Mouse (Mus musculus) heart, embryonic 15.5 days (tissue): ENCODE measurements around the gene Sppl2b. TPM values are rescaled to one million over a fixed set of nuclear protein-coding genes. Genes with fewer than 3 reads are reported as not detected.

Experiments used
- ATAC-seq: fragments of 200-750 bp; cut with Nextera tagmentation; replicated peaks from 2 replicates; pipeline ENCODE4 v1.8.0; 2017; ENCODE audit warnings: low read depth, moderate TSS enrichment; ENCODE audit not compliant: insufficient number of reproducible peaks, insufficient read depth, low FRiP score
- H3K27ac ChIP-seq: fragments of 300-500 bp; sonication (generic); 2 replicates; pipeline ENCODE4 v1.5.1; 2015; ENCODE audit warnings: mild to moderate bottlenecking, inconsistent platforms
- H3K27me3 ChIP-seq: fragments of 300-500 bp; sonication (generic); 2 replicates; pipeline ENCODE4 v1.6.1; 2015; ENCODE audit warnings: inconsistent platforms
- H3K36me3 ChIP-seq: fragments of 300-500 bp; sonication (generic); 2 replicates; pipeline ENCODE4 v1.6.1; 2015; ENCODE audit warnings: mild to moderate bottlenecking, inconsistent platforms
- H3K4me1 ChIP-seq: fragments of 300-500 bp; sonication (generic); replicated peaks from 2 replicates; pipeline ENCODE4 v1.6.1; 2015; ENCODE audit warnings: inconsistent platforms
- H3K4me2 ChIP-seq: fragments of 300-500 bp; sonication (generic); 2 replicates; pipeline ENCODE4 v1.6.1; 2015; ENCODE audit warnings: inconsistent platforms, mild to moderate bottlenecking, moderate library complexity
- H3K4me3 ChIP-seq: fragments of 300-500 bp; sonication (generic); 2 replicates; pipeline ENCODE4 v1.5.1; 2015; ENCODE audit warnings: mild to moderate bottlenecking, inconsistent platforms
- H3K9ac ChIP-seq: fragments of 300-500 bp; sonication (generic); 2 replicates; pipeline ENCODE4 v1.6.1; 2015; ENCODE audit warnings: mild to moderate bottlenecking, inconsistent platforms
- H3K9me3 ChIP-seq: fragments of 300-500 bp; sonication (generic); replicated peaks from 2 replicates; pipeline ENCODE4 v1.6.1; 2016; ENCODE audit warnings: inconsistent platforms
- WGBS: fragments of 180-500 bp; shearing (Covaris S2); methylation state at CpG from one replicate; pipeline ENCODE4 v1.1.7; 2015; ENCODE audit warnings: mixed read lengths; 5-methylcytosine and 5-hydroxymethylcytosine counted together
- polyA plus RNA-seq: library from polyadenylated mRNA; unstranded; fragments of >200 nt; fragmentation: Nextera tagmentation; extraction: Ambion mirVana; gene quantifications from 2 replicates; pipeline ENCODE4 v1.2.1, GENCODE M21; 2015

The Sppl2b gene
- 23.1 and 32.5 TPM in 2 replicates for polyA plus RNA-seq

GRCm38 (mm10) chr10:80854913-80855748 is at the start of gene Sppl2b, which contains the start of gene Lsm7:
Gene Sppl2b (plus strand): TSS chr10:80855275.
Gene Lsm7 (minus strand): TSS chr10:80855209.
- peaks cover 26% of the 10 kb centered on the region for H3K4me1 ChIP-seq
- WGBS = under 1% methylated on average over 80 of the region's 81 CpGs
- ATAC-seq = peak; percentile 85

DNA sequence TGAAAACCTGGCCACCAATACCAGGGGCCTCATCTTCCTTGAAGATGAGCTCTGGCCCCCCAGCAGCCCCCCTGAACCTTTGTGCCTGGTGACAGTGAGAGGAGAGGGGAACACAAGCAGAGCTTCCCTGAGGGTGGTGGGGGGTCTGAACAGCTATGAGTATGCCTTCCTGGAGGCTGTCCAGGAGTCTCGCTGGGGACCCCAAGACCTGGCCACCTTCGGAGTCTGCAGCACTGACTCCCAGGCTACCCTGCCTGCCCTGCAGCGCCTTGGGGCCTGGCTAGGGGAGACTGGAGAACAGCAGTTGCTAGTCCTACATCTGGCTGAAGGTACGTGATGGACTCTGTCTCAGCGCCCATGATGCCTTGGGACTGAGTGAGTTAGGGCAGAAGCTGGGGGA is 49.8 kb upstream of the Sppl2b start:
- H3K36me3 ChIP-seq = peaks cover 36% of the 10 kb centered on the region
- 79% methylated on average over 5 of the region's 5 CpGs for WGBS
- no peaks in the 10 kb centered on the region for H3K9me3 ChIP-seq
- H3K9ac ChIP-seq = peak overlapping the region; percentile 11; the same call in 1 of the 2 replicates
- 0 out of 2 replicates have a peak overlapping the region, but pooled peaks have one; percentile 22 for H3K27ac ChIP-seq
- ATAC-seq = no peak
- H3K4me1 ChIP-seq = peaks cover 62% of the 10 kb centered on the region
- H3K4me3 ChIP-seq = no peak overlapping the region
- peaks cover 5% of the 10 kb centered on the region; the same call in 1 of the 2 replicates for H3K27me3 ChIP-seq
- no peak overlapping the region for H3K4me2 ChIP-seq

More at GRCm38 (mm10) chr10:80854913-80855748, at the start of gene Sppl2b, which contains the start of gene Lsm7:
- peak within 1 kb of the TSS; percentile 99 for H3K4me2 ChIP-seq
- no peaks in the 10 kb centered on the region for H3K27me3 ChIP-seq
- H3K9me3 ChIP-seq = no peaks in the 10 kb centered on the region
- peak within 1 kb of the TSS; percentile 85 for H3K9ac ChIP-seq
- H3K4me3 ChIP-seq = peak within 1 kb of the TSS; percentile 76
- H3K27ac ChIP-seq = peak within 1 kb of the TSS; percentile 42
- peaks cover 21% of the 10 kb centered on the region for H3K36me3 ChIP-seq

DNA sequence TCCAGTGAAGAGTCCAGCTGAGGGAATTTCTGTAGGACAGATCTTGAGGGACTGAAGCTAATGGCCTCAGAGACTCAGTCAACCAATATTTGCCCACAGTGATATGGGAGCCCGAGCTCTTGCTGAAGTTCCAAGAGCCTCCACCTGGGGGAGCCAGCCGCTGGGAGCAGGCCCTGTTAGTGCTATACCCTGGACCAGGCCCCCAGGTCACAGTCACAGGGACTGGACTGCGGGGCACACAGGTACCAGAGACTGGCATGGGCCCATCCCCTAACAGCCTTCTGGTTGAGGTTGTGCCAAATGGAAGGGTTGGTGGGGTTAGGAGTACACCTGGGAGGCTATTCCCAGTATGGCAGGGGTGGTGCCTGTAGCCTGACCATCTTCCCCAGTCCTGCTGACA is 49.1 kb upstream of the Sppl2b start:
- H3K27me3 ChIP-seq = peaks cover 5% of the 10 kb centered on the region; the same call in 1 of the 2 replicates
- 0 out of 2 replicates have a peak, but pooled peaks have one; percentile 9 for ATAC-seq
- H3K36me3 ChIP-seq = peaks cover 36% of the 10 kb centered on the region
- peaks cover 58% of the 10 kb centered on the region for H3K4me1 ChIP-seq
- no peak overlapping the region for H3K27ac ChIP-seq
- H3K4me3 ChIP-seq = no peak overlapping the region
- no peak overlapping the region for H3K4me2 ChIP-seq
- WGBS = 20% methylated on average over 3 of the region's 3 CpGs
- H3K9ac ChIP-seq = no peak overlapping the region
- no peaks in the 10 kb centered on the region for H3K9me3 ChIP-seq

- Histone ChIP-seq H3K27me3 (peaks cover 5% of the 10 kb centered on the region; the same call in 1 of the 2 replicates), H3K36me3 (peaks cover 31% of the 10 kb centered on the region), H3K4me3 (peak overlapping the region; percentile 54), H3K9me3 (no peaks in the 10 kb centered on the region), H3K9ac (peak overlapping the region; percentile 60), H3K4me2 (peak overlapping the region; percentile 93), H3K27ac (peak overlapping the region; percentile 86), H3K4me1 (peaks cover 55% of the 10 kb centered on the region)
- no peak for ATAC-seq
- WGBS = 48% methylated on average over 34 of the region's 34 CpGs
Measured at GRCm38 (mm10) chr10:80806341-80807056, 48.6 kb upstream of the Sppl2b start.

DNA sequence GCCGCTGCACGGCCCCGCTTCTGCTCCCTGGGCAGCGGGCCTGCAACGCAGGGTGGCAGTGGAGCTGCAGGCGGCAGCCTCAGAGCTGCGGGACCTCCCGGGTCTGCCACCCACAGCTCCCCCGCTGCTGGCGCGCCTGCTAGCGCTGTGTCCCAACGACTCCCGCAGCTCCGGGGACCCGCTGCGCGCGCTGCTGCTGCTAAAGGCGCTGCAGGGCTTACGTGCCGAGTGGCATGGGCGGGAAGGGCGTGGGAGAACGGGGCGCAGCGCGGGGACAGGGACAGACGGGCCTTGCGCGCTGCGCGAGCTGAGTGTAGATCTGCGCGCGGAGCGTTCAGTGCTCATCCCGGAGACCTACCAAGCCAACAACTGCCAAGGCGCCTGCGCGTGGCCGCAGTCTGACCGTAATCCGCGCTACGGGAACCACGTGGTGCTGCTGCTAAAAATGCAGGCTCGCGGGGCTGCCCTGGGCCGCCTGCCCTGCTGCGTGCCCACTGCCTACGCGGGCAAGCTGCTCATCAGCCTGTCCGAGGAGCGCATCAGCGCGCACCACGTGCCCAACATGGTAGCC is 47.9 kb upstream of the Sppl2b start:
- ATAC-seq = peak; percentile 76
- H3K27ac ChIP-seq = peak overlapping the region; percentile 86
- WGBS = 1% methylated on average over 58 of the region's 58 CpGs
- H3K36me3 ChIP-seq = peaks cover 25% of the 10 kb centered on the region
- H3K27me3 ChIP-seq = peaks cover 5% of the 10 kb centered on the region; the same call in 1 of the 2 replicates
- peak overlapping the region; percentile 54 for H3K4me3 ChIP-seq
- H3K4me2 ChIP-seq = peak overlapping the region; percentile 93
- H3K9ac ChIP-seq = peak overlapping the region; percentile 60
- H3K9me3 ChIP-seq = no peaks in the 10 kb centered on the region
- peaks cover 56% of the 10 kb centered on the region for H3K4me1 ChIP-seq

GRCm38 (mm10) chr10:80808099-80808984 is 46.7 kb upstream of the Sppl2b start:
- Histone ChIP-seq H3K4me2 (peak overlapping the region; percentile 93), H3K27me3 (peaks cover 5% of the 10 kb centered on the region; the same call in 1 of the 2 replicates), H3K9me3 (no peaks in the 10 kb centered on the region), H3K27ac (peak overlapping the region; percentile 86; the same call in 1 of the 2 replicates), H3K9ac (peak overlapping the region; percentile 53), H3K36me3 (peaks cover 13% of the 10 kb centered on the region), H3K4me1 (peaks cover 63% of the 10 kb centered on the region), H3K4me3 (peak overlapping the region; percentile 32)
- 20% methylated on average over 40 of the region's 40 CpGs for WGBS
- no peak for ATAC-seq

- no peak for ATAC-seq
- peak overlapping the region; percentile 19; the same call in 1 of the 2 replicates for H3K27ac ChIP-seq
Measured at GRCm38 (mm10) chr10:80808985-80809632, 46.0 kb upstream of the Sppl2b start.

DNA sequence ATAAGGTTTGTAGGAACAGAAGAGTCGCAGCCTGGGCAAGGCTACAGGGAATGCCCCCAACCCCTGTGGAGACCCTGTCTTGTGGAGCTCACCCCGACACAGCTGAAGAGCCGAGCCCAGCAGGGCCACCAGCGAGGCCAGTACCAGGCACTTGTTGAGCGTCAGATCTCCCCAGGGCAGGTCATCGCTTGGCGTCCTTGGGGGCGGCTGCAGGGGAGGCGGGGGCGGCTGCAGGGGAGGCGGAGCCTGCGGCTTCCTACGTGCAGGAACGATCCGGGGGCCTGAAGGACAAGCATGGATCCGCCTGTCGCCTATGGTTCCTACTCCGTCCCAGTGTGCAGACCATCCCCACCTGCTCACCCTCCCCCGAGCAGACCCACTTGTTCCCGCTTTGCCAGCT is 45.0 kb upstream of the Sppl2b start:
- Histone ChIP-seq H3K9me3 (no peaks in the 10 kb centered on the region), H3K36me3 (no peaks in the 10 kb centered on the region), H3K27ac (peak overlapping the region; percentile 8; the same call in 1 of the 2 replicates), H3K9ac (peak overlapping the region; percentile 25; the same call in 1 of the 2 replicates), H3K4me2 (peak overlapping the region; percentile 58), H3K27me3 (peaks cover 5% of the 10 kb centered on the region; the same call in 1 of the 2 replicates), H3K4me1 (peaks cover 54% of the 10 kb centered on the region), H3K4me3 (peak overlapping the region; percentile 30)
- WGBS = 6% methylated on average over 20 of the region's 20 CpGs
- ATAC-seq = 0 out of 2 replicates have a peak, but pooled peaks have one; percentile 10

More at GRCm38 (mm10) chr10:80808985-80809632, 46.0 kb upstream of the Sppl2b start:
- H3K27me3 ChIP-seq = peaks cover 5% of the 10 kb centered on the region; the same call in 1 of the 2 replicates
- H3K4me3 ChIP-seq = peak overlapping the region; percentile 32
- peaks cover 5% of the 10 kb centered on the region for H3K36me3 ChIP-seq
- H3K9ac ChIP-seq = peak overlapping the region; percentile 53
- H3K4me1 ChIP-seq = peaks cover 63% of the 10 kb centered on the region
- WGBS = 9% methylated on average over 18 of the region's 18 CpGs
- peak overlapping the region; percentile 93 for H3K4me2 ChIP-seq
- H3K9me3 ChIP-seq = no peaks in the 10 kb centered on the region

- no peak for ATAC-seq
- Histone ChIP-seq H3K4me1 (peaks cover 35% of the 10 kb centered on the region), H3K4me2 (no peak overlapping the region), H3K36me3 (no peaks in the 10 kb centered on the region), H3K27ac (no peak overlapping the region), H3K9me3 (no peaks in the 10 kb centered on the region), H3K27me3 (peaks cover 5% of the 10 kb centered on the region; the same call in 1 of the 2 replicates), H3K4me3 (no peak overlapping the region), H3K9ac (no peak overlapping the region)
- 29% methylated on average over 5 of the region's 5 CpGs for WGBS
Measured at GRCm38 (mm10) chr10:80812391-80813041, 42.6 kb upstream of the Sppl2b start.
